Mouse (Mus musculus) heart, adult 9 months (tissue): ENCODE data around the gene Ctnna2.

Experiments used
- DNase-seq, 2 experiments: peaks; one replicate each; pipeline ENCODE4 v3.0.0; 2022; ENCODE audit warnings: low spot score in 2 of 2

Ctnna2 gene

GRCm38 (mm10) chr6:77599244-77599643, 380.3 kb downstream of the Ctnna2 start:
- no peak for DNase-seq

GRCm38 (mm10) chr6:77582568-77582967, 396.9 kb downstream of the Ctnna2 start:
- DNase-seq, result no peak

- no peak for DNase-seq
These were observed 398.6 kb downstream of the Ctnna2 start for GRCm38 (mm10) chr6:77580926-77581325.

- no peak for DNase-seq
These were observed 400.9 kb downstream of the Ctnna2 start for GRCm38 (mm10) chr6:77578612-77579011.

GRCm38 (mm10) chr6:77577585-77577984, 401.9 kb downstream of the Ctnna2 start:
- no peak for DNase-seq

GRCm38 (mm10) chr6:77572614-77573013, 406.9 kb downstream of the Ctnna2 start:
- DNase-seq, result peak in 1 of 2 experiments; percentile 0

- DNase-seq, result no peak
These were observed 409.6 kb downstream of the Ctnna2 start for GRCm38 (mm10) chr6:77569851-77570250.

- no peak for DNase-seq
These were observed 423.3 kb downstream of the Ctnna2 start for GRCm38 (mm10) chr6:77556181-77556580.

- DNase-seq, result no peak
These were observed 442.3 kb downstream of the Ctnna2 start for GRCm38 (mm10) chr6:77537055-77537807.

GRCm38 (mm10) chr6:77527636-77528035, 451.9 kb downstream of the Ctnna2 start:
- DNase-seq, result no peak

- no peak for DNase-seq
These were observed 457.7 kb downstream of the Ctnna2 start for GRCm38 (mm10) chr6:77521836-77522235.

- DNase-seq, result no peak
These were observed 463.0 kb downstream of the Ctnna2 start for GRCm38 (mm10) chr6:77516515-77516914.

GRCm38 (mm10) chr6:77511805-77512204, 467.7 kb downstream of the Ctnna2 start:
- no peak for DNase-seq

- DNase-seq, result no peak
These were observed 487.8 kb downstream of the Ctnna2 start for GRCm38 (mm10) chr6:77491721-77492120.

- DNase-seq, result no peak
These were observed 492.8 kb downstream of the Ctnna2 start for GRCm38 (mm10) chr6:77486658-77487057.

- DNase-seq, result no peak
These were observed 497.4 kb downstream of the Ctnna2 start for GRCm38 (mm10) chr6:77482081-77482480.

GRCm38 (mm10) chr6:77475354-77475753, 504.1 kb downstream of the Ctnna2 start:
- DNase-seq, result peak; percentile 70 to 85

- DNase-seq, result no peak
These were observed 506.2 kb downstream of the Ctnna2 start for GRCm38 (mm10) chr6:77473256-77473655.

- DNase-seq, result no peak
These were observed 511.4 kb downstream of the Ctnna2 start for GRCm38 (mm10) chr6:77468058-77468457.

GRCm38 (mm10) chr6:77462737-77463136, 516.8 kb downstream of the Ctnna2 start:
- peak in 1 of 2 experiments; percentile 18 for DNase-seq

- DNase-seq, result no peak
These were observed 521.6 kb downstream of the Ctnna2 start for GRCm38 (mm10) chr6:77457919-77458318.

- no peak for DNase-seq
These were observed 532.6 kb downstream of the Ctnna2 start for GRCm38 (mm10) chr6:77446861-77447260.

GRCm38 (mm10) chr6:77443906-77444305, 535.6 kb downstream of the Ctnna2 start:
- no peak for DNase-seq

GRCm38 (mm10) chr6:77441051-77441450, 538.4 kb downstream of the Ctnna2 start:
- no peak for DNase-seq
